Mouse (Mus musculus) skeletal muscle tissue, adult 2 months (tissue): ENCODE measurements around the gene Ppargc1a.

ENCODE experiments used
- DNase-seq: peaks from one replicate; pipeline ENCODE4 v3.0.0-alpha.2; 2012; ENCODE audit warnings: low read depth, low spot score

The Ppargc1a gene

DNA sequence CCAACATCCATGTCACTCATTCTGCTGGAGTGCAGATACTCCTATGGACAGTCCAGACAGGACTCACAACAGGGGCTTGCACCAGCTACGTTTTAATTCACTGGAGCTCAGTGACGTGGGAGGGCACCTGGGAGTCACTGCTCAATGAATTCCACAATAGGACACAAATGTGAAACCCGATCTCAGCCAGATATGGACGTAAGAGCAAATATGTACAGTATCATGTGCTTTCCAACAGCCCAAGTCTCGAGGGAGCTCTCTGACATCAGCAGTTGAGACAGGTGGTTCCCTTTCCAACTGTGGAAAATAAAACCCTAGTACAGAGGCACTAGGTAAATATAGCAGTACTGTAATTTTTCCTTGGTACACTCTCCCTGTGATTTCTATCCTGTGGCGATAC is at the start of gene Ppargc1a:
TSS of gene Ppargc1a (minus strand) at position 68 of the 400 bp plus-strand sequence.
- peak; percentile 76 for DNase-seq

- no peak for DNase-seq
Observed at GRCm38 (mm10) chr5:51616877-51617276, 49.4 kb upstream of the Ppargc1a start.

DNA sequence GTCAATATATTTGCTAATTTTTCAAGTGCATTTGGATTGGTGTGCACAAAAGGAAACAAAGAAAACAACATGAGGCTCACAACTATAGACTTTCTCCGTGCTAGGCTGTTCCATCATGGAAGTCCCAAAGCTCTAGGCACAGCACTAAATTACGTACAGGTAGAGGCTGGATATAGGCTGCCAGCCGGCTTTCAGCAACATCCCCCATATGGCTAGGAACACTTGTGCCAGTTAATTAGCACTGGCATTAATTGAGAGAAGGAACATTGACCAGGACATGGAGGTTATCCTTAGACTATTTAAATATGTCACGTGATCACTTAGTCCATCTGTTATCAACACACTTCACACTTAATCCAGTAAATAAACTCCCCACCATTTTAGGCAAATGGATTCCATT is 44.5 kb upstream of the Ppargc1a start:
- DNase-seq = no peak

DNA sequence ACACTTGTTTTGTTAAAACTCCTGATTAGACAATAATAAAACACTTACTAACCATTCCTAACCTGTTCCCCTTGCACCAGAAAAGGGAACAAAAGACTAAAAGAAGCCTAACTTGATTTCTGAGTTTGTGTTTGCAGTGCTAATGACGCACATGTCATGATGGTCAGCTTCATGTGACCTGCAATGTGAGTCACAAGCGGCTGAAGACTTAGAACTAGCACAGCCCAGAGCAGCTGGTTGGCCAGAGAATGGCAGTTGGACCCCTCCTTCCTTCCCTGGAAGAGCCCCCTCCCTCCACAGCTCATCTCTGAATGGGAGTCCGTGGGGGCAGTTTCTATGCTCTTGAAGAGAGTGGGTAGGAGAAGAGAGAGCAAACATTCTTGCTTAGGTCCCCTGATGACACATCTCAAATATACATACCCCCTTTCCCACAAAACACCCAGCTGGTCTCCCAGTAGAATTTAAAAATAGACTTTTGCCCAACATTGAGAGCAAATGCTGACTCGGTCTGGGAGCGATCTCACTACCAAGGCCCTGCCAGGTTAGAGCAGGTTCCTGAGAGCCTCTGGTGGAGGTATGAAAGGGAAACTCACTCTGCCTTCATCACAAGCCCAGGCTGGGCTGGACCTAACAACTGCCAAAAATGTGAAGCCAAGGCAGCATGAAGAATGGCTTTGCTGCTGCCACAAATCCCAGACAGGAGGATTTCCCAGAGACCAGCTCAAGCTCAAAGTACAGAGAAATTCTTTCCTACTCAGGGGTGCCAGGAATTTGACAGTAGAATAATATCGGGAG is 40.4 kb upstream of the Ppargc1a start:
- peak; percentile 13 for DNase-seq

DNA sequence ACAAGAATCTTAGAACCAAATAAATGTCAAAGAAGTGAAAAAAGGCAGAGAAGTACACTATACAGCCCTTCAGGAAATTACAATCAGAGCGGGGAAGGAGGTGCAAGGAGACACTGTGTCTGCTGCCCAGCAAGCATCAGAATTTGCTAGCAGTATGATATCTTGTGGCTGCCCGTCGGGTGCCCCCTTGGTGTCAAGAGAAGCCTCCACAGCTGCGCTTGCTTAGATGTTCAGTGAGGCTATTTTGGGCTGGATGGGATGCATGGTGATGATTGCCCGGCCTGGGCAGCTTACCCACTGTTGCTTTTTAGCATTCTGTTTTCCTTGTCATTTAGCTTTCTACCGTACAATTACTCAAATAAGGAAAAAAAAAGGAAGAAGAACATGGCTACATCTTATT is 32.0 kb upstream of the Ppargc1a start:
- DNase-seq = no peak

DNA sequence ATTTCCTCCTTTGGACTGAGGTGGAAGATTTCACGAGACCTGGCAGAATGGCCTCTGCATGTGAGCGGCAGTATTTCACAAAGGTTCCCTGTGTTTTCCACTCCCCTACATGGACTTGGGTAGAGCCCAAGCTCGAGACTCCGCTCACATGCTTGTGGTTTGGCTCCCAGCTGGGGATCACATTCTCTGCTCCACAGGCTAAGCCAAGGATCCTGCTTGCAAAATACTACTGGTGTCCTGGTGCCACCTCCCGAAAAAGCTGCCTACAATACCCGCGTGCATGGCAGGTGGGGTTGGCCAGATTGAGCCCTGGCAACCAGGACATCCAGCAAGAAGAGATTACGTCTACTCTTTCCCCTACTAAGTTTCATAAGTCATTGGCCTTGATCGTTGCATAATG is 28.1 kb upstream of the Ppargc1a start:
- DNase-seq = peak; percentile 82

DNA sequence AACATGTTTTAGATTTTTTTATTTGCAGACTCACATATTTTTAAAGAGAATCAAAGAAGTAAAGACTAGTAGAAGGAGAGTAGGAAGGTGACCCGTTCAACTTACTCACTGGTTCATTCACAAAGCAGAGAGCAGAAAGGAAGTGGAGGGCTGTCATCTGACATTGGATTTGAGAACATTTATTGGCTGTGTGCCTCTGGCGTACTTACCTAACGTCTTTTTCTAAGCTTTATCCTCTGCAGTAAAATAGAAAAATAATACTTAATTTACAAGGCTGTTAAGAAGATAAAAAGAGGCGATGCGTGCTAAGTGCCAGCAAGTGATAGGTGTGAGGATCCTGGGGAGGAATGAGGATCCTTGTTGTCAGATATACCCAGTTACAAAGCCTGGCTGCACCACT is 24.7 kb upstream of the Ppargc1a start:
- DNase-seq = no peak

GRCm38 (mm10) chr5:51591537-51592154 is 24.1 kb upstream of the Ppargc1a start:
- peak; percentile 40 for DNase-seq

DNA sequence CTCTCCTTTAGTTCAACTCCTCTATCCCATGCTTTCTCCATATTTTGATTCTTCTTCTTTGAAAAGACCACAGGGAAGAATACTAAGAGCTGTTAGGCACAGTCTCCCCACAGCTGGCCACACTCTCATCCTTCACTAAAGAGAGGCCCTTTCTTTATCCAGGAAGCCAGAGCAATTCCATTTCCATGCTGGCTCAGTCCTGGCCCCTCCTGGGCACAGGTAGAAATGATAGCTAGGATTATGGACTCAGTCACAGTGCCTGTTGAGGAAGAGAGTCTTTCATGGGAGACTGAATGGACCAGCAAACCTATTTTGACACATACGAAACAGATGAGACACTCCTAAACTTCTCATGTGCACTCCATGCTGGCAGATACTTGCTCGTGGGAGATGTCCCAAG is 18.7 kb upstream of the Ppargc1a start:
- DNase-seq = no peak

- no peak for DNase-seq
Observed at GRCm38 (mm10) chr5:51584987-51585386, 17.5 kb upstream of the Ppargc1a start.

DNA sequence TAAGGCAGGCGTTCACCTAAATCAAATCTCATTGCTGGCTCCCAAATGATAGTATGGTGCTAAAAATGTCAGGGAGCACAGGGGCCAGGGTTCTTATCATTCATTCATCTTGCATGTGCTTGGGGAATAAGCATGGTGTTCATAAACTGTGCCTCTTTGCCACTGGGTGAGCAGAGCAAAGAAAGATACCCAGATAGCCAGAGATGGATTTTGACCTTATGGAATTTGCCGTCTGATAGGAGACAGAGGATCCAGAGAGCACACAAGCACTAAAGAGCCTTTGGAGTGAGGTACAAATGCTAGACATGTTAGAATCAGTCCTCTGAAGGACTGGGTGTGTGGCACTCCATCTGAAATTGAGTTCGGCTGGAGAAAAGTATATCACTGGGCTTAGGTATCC is 16.7 kb upstream of the Ppargc1a start:
- no peak for DNase-seq

GRCm38 (mm10) chr5:51583632-51584031 is 16.1 kb upstream of the Ppargc1a start:
- no peak for DNase-seq

DNA sequence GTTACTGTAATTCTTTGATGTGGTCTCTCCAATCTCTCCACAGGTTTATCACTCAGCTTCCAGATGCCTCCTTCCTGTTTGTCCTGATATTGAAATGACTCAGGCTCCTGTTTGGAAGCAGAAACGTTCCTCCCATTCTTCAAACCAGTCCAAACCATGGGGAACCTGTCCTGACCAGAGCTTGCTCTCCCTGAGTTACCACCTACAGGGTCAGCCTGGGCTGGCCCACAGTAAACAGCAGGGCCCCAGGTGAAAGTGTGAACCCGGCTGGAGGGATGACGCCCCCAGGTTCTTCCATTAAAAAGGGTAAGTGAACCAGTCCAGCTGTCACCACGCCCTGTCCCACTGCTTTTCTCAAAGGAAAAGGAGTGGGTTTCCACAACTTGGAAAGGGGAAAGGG is 15.5 kb upstream of the Ppargc1a start:
- no peak for DNase-seq

DNA sequence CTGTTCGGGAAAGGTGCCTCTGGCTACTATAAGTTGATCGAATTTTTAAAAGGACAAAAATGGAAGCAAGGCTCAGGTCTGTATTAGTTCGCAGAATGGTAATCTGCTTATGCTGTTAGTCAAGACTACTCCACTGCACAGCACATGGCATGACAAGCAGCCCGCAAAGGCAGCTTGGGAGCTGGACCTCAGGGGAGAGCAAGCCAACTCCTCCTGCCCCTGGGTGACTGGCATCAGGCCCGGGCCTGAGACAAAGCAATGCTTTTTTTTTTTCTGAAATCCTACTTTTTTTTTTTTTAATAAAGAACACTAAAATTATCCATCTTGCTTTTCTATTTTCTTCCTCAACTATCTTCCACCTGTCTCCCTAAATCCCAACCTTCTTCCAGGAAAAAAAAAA is 15.1 kb upstream of the Ppargc1a start:
- DNase-seq = no peak

- DNase-seq = no peak
Observed at GRCm38 (mm10) chr5:51577594-51577993, 10.1 kb upstream of the Ppargc1a start.

- no peak for DNase-seq
Observed at GRCm38 (mm10) chr5:51573770-51574169, 6.2 kb upstream of the Ppargc1a start.

DNA sequence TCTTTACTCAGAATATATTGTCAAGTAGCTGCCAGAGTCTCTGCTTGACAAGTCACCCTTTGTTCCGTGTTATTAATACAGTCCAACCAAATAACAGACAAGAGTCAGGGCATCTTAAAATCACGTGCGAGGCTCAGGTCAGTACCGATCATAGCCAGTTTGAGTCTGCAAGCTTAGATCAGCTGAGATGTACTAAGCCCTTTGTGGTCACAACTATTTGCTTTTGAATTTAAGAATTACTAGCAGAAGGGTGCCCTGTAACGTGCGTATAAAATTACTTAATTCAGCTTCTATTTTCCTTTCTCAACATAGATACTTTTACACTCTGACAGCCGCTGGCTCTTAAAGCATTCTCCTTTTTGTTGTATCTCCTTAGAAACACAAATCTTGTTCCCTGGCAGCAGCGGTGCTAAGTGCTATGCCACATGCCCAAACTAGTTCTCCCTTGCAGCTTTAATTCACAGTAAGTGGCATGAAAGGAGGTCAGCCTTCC is 718 bp upstream of the Ppargc1a start:
- no peak for DNase-seq

DNA sequence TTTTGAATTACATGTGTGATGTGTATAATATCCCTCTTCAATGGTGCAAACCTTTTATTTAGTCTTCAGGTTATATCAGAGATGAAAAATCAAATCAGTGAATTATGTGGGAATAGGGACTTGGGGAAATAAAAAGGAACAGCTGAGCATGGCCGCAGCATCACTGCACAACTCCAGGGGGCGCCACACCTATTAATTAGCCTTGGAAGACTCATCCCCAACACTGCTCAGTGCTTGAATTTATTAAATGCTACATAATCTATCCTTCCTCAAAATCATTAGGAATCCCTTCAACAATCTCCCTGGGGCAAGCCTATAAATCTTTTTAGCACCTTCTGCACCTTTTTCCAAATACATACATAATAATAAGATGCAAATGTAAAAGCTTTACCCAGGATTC is 1.9 kb downstream of the Ppargc1a start:
- no peak for DNase-seq

DNA sequence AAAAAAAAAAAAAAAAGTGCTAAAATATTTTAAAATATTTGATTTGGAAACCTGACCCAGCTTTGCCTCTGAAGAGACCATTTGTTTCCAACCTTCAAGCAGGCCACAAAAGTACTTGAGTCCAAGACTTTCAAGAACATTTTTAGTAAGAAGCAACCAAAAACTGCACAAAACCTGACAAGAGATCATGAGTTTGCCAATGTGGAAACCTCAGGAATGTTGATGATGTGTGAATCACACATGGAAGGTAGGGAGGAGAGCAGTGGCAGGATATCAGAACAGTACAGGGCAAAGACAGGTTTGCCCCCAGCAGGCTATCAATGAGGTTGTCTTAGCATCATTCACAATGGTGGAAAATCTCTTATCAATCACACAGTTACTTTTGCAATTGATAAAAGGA is 2.5 kb downstream of the Ppargc1a start:
- DNase-seq = no peak

DNA sequence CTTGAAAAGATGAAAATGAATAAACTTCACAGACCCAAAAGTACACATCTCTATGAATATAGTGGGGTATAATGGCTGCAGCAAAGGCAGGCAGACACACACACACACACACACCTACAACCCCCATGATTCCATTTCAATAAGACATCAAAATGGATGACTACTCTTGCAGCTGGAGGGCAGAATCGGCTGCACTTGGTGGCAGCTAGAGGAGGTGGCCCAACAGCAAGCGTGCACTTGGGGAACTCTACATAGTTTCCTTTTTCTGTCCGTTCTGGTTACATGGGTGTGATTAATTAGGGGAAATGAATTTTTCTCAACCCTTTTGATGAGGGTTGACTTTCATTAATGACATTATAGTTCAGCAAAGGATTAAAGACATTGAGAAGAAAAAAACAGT is 4.0 kb downstream of the Ppargc1a start:
- DNase-seq = no peak

- DNase-seq = no peak
Observed at GRCm38 (mm10) chr5:51557607-51558278, 9.8 kb downstream of the Ppargc1a start.

GRCm38 (mm10) chr5:51553671-51554070 is 13.9 kb downstream of the Ppargc1a start:
- DNase-seq = peak; percentile 78

- DNase-seq = no peak
Observed at GRCm38 (mm10) chr5:51553251-51553650, 14.3 kb downstream of the Ppargc1a start.
